Mouse (Mus musculus): Measurements from ENCODE around the gene Nrip1.

DNA sequence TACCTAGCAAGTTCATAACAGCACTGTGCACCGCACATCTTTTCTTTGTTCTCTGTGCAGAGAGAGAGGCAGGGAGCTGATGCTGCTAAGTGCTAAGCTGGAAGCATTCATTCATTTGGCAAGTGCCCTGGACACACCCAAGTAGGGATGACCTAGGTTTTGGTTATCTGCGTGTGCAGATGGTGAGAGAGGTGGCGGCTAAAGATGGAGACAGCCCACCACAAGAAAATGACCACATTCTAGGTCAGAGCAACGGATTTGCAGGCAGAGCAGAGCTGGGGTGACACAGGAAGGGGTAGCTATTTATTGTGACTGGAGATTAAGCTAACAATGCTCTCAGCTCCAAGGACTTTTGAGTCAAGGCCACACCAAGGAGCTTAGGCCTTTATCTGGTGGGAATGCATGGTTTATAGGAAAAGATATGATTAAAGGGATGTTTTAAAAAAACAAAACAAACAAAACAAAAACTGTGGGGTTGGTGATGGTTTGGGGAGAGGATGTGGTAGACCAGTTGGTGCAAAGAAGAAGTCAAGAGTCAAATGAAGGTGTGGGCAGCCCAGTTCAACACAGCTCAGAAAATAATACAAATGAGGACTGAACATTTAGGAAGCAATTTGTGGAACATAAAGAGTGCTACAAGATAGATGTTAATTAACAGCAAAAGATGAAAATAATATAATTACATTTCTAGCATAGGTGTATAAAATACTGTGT is 49.9 kb downstream of the Nrip1 start:
- no peak for TF ChIP-seq ZC3H11A (IDR thresholded peaks at IDR 0.05; ENCODE audit: borderline replicate concordance, low read depth, low read length)
- TF ChIP-seq HCFC1 (IDR thresholded peaks at IDR 0.05; ENCODE audit: borderline replicate concordance, insufficient read depth, low read length): no peak
- no peak for TF ChIP-seq CHD2 (IDR thresholded peaks at IDR 0.05; ENCODE audit: low read depth, low read length)
- TF ChIP-seq ZNF384 (IDR thresholded peaks at IDR 0.05; ENCODE audit: low read depth, low read length): no peak
